Comparison of ENCODE assay signal across 25 mouse cellular contexts in the genomic region with DNA sequence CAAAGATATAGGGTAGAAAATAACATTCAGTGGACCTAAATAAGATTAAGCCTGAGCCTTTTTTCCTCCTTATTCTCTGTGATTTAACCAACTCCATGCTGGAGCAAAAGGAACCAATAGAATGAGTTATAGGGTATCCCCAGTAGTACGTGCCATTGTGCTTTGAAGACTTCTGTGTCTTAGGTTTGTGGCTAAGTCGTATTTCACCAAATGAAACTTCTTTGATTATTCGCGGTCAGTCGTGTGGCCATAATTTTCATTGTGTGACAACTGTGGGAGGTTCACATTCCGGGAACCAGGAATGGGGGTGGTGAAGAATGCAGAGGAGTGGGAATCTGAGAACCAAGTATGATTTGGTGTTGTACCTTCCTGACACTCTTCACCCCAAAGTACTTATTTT.
"Had no signal": no experiment of that assay in that cellular context is flagged by ENCODE, and none has a peak within 500 bp of the region (broad histone marks: within the 10 kb centered on the region; RNA-seq: fewer than 3 reads in every experiment).

No protein-coding gene starts in this region.

- ATAC-seq: liver, embryonic 12.5 days had no signal

- H3K36me3 ChIP-seq: limb, embryonic 10.5 days; limb, embryonic 13.5 days; liver, embryonic 12.5 days; liver, embryonic 15.5 days; lung, embryonic 15.5 days; neural tube, embryonic 13.5 days had no signal

- H3K27ac ChIP-seq: layer of hippocampus, adult 2 months; limb, embryonic 10.5 days; limb, embryonic 13.5 days; liver, embryonic 12.5 days; liver, embryonic 15.5 days; lung, embryonic 15.5 days; neural tube, embryonic 13.5 days; stomach, postnatal 0 days had no signal

- DNase-seq: kidney, adult 18-20 months; kidney, adult 9 months; kidney, postnatal 10 days; layer of hippocampus, adult 9-11 months; liver; lung, adult 18-20 months; lung, postnatal 10 days; lung, postnatal 36 days; midbrain, embryonic 14.5 days; right cerebral cortex, adult 18-20 months; right cerebral cortex, postnatal 14 days; right cerebral cortex, postnatal 4 days; thymus, adult 2 months; thymus, postnatal 14 days; thymus, postnatal 4 days had no signal

- H3K4me1 ChIP-seq: limb, embryonic 10.5 days; limb, embryonic 13.5 days; liver, embryonic 12.5 days; liver, embryonic 15.5 days; lung, embryonic 15.5 days; megakaryocyte, embryonic 14.5 days; neural tube, embryonic 13.5 days had no signal

- H3K9me3 ChIP-seq: limb, embryonic 10.5 days; limb, embryonic 13.5 days; liver, embryonic 12.5 days; liver, embryonic 15.5 days; lung, embryonic 15.5 days; neural tube, embryonic 13.5 days had no signal

- H3K9ac ChIP-seq: limb, embryonic 13.5 days; liver, embryonic 12.5 days; liver, embryonic 15.5 days; lung, embryonic 15.5 days; neural tube, embryonic 13.5 days had no signal

- H3K4me2 ChIP-seq: limb, embryonic 13.5 days; liver, embryonic 12.5 days; liver, embryonic 15.5 days; lung, embryonic 15.5 days; midbrain, embryonic 11.5 days; neural tube, embryonic 13.5 days had no signal

- H3K27me3 ChIP-seq: limb, embryonic 13.5 days; liver, embryonic 12.5 days; liver, embryonic 15.5 days; lung, embryonic 15.5 days; megakaryocyte, embryonic 14.5 days; neural tube, embryonic 13.5 days had no signal

- H3K4me3 ChIP-seq: layer of hippocampus, adult 2 months; limb, embryonic 10.5 days; limb, embryonic 13.5 days; liver, embryonic 12.5 days; liver, embryonic 15.5 days; lung, embryonic 15.5 days; megakaryocyte, embryonic 14.5 days; neural tube, embryonic 13.5 days had no signal
